Mouse (Mus musculus) hindlimb bud, embryonic 11.5 days (tissue): ENCODE results near the gene Gnb1.
"Not testable (repeated sequence)": the region's sequence is repeated elsewhere in the genome, so short reads cannot be mapped to it uniquely, and the experiment has no call there.

ENCODE experiments used
- DNase-seq: peaks from one replicate; pipeline ENCODE4 v3.0.0-alpha.2; 2012; ENCODE audit warnings: low read depth, low spot score; ENCODE audit errors: extremely low spot score

Gnb1 gene

DNA sequence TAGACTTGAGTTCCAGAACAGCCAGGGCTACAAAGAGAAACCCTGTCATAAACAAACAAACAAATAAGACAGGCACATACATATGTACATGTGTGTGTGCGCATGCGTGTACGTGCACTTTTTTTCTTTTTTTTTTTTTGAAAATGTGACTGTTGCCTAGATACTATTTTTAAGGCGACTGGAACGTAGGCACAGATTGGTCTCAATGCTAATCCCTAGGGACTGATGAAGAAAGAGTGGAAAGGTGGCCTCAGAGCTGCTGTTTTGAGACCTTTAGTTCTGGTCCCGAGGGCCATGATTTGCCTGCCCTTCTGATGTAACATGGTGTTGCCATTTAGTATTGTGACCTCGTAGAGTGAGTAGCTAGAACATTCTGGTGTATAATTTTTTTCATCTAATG lies 58.8 kb downstream of the Gnb1 start:
- DNase-seq = no peak

DNA sequence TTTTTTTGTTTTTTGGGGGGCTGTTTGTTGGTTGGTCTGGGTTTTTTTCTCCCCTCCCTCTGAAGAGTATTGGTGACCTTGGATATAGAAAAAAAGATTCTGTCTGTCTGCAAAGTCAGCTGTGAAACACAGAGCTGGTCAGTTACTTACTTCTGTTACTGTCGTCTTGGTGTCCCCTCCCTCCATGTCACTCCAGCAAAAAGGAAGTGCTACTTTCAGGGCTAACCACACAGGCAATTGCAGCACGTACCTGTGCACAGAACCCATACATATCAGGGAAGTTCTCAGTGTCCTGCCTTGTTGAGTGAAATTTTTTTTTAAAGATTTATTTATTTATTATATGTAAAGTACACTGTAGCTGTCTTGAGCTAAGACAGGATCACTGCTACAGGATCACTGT lies 59.3 kb downstream of the Gnb1 start:
- no peak for DNase-seq

DNA sequence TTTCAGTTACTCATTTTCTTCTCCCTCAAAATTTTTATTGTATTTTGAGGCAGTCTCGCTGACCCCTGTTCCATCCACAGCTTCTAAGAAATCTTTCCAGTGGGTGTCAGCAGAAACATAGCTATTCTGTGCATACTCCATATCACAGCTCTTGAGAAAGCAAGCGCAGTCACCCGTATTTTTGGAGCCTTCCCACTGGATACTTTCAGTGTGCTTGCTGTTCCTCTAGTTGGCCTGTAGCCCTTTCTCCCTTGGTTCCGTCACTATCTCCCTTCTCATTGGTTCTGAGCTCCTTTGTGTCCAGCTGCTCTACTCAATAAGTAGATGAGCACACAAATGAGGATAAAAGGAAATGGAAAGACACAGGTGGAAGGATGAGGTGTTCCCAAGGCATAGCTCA lies 59.9 kb downstream of the Gnb1 start:
- DNase-seq = no peak

DNA sequence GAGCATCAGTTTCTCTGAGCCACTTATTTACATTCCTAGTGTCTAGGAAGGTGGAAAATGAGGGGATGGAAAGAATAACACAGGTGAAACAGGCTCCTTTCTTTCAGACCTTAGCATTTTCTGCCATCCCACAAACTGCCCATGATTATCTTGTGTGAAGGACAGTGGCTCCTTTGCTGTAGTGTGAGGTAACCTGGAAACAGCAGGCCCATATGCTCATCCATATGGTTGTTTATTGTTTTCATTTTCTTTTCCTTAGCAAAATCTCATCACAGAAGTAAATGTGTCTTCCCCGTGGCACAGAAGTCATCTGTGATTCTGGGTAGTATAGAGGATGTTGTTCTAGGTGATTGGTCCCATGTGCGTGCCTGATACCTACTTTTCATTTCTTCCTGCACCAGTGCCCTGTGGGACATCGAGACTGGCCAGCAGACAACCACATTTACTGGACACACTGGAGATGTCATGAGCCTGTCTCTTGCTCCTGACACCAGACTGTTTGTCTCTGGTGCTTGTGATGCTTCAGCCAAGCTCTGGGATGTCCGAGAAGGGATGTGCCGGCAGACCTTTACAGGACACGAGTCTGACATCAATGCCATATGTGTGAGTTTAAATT lies 61.9 kb downstream of the Gnb1 start:
- DNase-seq = no peak

DNA sequence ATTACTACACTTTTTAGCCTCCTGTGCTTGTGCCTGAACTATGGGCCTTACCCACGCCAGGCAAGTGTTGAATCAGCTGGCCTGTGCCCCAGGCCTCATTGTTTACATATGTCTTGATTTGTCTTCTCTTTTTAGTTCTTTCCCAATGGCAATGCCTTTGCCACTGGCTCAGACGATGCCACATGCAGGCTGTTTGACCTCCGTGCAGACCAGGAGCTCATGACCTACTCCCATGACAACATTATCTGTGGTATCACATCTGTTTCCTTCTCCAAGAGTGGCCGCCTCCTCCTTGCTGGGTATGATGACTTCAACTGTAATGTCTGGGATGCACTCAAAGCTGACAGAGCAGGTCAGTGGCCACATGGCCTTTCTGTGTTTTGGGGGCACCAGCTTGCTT lies 63.7 kb downstream of the Gnb1 start:
- no peak for DNase-seq

DNA sequence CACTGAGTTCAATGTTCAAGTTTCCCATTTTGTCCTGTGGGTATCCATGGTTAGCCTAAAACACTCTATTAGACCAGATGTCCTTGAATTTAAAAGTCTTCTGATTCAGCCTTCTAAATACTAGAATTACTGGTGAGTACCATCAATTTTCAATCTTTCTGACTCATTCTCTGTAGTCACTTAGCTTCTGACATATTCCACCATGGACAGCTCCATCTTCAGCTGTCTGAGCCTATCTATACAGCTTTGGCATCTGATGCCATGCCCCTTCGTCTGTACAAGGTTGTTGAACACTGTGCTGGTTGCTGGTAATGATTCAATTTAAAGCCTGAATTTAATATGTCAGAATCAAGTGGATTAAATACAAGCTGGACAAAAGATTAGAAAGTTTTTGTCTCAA lies 64.3 kb downstream of the Gnb1 start:
- no peak for DNase-seq

DNA sequence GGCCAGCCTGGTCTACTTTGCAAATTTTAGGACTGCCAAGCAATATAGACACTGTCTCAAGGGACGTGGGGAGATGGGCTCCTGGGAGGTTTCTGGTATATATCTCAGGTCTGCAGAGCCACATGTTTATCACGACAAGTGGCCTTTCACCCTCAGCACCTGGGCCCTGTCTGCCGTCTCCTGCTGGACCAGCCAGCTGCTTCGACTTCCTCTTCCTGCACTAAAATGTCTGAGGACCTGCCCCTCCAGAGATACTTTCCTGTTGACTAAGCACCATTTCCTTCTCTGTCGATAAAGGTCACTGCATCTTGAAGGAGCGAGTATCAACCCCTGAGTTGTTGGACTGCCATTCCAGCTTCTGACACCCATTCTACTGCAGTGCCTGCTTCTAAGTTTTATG lies 68.3 kb downstream of the Gnb1 start:
- no peak for DNase-seq

DNA sequence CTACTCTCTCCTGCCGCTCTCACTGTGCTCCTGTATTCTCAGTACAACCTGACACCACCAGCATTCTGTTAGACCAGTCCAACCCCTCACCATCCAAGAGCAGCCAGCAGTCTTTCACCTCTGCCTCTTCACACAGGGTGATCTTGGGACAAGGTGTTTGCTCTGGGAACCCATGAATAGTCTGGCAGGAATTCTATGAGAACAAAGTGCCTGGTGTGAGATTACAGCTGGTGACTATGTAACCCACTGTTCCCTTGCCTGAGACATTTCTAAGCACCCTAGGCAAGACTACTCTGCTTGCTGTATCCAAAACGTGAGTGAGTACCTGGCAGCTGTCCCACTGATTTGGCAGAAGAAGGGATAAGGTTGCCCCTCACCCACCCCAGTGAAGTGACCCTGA lies 69.8 kb downstream of the Gnb1 start:
- DNase-seq = no peak

DNA sequence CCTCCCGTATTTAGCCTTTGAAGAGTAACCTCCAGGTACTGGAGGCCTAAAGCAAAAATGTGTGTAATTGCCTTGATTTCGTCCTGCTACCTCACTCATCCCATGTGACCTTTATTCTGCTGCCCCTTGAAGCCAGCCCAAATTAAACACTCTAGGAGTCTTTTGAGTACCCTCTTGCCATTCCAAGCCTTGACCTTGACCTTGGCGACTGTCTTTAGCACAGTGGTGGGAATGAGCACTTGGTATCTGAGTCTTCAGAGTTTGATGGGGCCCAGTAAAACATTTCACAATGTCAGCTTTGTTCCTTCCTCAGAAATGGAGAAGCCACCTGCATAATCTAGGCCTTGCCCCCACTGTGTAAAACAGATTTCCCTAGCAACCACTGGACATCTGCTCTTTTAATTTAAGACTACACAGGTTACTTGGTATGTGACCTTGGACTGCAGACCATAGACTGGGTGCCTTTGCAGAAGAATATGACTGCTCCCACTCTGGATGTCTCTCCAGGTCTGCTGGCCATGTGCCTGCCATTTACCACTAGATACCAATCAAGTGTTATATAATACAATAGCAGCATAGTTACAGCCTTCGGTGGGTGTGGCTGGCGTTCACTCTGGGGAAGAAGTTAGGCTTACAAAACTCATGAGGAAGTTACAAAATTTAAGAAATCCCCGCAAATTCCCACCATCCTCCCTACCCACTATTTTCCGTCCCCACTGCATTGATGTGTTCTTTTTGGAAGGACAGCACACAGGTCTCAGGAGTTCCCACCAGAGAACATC lies 70.7 kb downstream of the Gnb1 start, which contains the start of gene Nadk:
TSS of gene Nadk (plus strand) at position 718 of the 782 bp plus-strand sequence.
- no peak for DNase-seq

DNA sequence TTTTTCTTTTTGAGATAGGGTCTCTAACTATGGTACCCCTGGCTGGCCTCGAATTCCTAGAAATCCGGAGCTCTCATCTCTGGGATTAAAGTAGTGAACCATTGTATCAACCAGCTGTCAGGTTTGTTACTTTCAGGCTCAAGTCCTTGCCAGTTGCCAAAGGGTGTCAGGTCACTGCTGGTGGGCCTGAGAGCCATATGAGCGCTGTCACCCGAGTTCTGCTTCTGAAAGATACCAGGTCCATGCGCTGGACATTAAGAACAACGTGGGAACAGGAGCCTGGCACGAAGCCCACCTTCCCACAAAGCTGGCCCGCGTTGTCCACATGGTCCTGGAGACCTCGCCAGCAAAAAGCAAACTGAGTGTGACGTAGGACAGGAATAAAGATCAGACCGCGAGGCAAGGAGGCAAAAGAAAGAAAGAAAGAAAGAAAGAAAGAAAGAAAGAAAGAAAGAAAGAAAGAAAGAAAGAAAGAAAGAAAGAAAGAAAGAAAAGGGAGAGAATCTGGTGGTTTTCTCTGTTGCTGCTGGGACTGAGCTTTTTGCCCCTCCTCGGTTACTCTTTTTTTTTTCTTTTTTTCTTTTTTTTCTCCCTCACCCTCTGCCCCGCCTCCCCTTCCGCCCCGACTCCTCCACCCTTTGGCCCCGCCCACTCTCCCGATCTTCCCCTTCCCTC lies 71.7 kb downstream of the Gnb1 start:
- no peak for DNase-seq

DNA sequence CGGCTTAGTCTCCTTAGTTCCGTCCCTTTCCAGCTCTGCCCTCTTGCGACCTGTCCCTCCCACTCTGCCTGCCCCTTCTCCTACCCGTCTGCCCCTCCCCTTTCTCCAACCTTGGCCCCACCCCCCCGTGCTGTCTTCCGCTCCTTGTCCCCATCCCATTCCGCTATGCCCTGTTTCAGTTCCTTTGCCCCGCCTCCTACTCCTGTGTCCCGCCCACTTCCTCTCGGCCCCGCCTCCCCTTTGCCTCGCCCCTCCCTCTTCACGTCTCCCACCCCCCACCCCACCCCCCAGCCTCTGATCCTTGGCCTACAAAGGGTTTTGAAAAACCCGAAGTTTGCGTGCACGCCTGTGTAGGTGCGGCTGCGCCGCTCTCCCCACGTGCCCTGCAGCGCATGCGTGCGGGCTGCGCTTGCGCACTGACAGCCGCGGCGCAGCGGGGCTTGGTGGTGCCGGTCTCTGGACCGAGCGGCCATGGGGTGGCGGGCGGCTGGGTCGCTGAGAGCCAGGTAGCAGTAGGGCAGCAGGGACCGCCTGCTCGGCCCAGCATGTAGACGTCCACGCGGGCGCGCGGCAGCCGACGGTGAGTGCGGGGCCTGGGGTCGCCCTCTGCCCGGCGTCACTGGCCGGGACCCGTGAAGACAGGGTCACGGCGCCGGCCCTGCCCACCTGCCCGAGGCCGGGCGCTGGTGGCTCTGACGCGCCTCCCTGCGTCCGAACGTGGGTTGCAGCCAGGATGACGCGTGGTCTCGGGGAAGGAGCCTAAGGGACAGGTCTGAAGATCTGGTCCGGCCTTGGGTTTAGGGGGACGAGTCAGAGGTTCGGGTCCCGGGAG lies 72.5 kb downstream of the Gnb1 start:
- DNase-seq = peak; percentile 88

DNA sequence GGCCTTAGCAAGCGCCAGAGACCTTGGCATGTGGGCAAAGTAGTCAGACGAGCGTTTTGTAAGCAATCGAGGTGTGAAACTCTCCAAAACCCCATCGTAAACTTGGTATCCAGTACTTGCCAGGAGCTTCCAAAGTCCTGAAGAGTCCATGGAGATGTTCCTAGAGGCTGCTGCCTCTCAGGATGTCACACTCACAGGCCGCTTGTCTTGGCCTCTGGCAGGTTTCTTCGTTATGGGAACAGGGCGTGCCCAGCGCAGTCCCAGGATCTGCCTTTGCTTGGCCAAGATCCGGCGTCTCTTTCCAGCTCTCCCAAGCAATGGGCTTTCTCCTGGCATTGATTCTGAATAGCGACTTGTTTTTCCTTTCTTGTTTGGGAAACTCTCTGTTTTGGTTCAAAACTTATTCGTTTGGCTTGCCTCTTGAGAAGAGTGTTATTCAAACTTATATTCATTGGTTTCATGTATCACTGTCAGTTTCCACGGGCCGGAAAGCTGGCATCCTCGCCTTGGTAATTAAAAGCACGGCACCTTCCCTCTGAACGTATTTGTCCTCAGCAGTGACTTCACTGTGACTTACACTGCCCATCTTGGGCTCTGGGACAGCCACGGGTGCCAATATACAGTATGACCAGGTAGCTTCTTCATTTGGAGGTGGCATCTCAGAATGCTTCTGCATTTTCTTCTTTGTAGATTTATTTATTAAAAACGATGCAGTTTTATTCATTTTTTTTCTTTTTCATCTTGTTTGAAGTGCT lies 73.3 kb downstream of the Gnb1 start:
- DNase-seq = no peak

DNA sequence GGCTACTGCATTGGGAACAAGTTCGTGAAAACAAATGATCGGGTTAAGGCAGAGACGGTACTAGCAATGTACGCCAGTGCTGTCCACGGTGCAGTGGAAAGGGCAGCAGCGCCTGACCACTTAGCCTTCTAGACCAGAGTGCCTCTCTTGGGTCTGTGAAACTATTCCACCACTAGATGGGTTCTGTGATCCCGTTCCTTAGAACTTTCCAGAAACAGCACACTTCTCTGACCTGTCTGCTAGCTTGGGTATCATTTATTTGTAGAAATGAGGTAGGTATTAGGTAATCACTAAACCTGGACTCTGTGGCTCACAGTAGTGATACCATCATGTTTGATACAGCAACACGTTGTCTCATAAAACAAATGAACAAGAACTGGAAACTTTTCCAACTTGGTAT lies 75.4 kb downstream of the Gnb1 start:
- no peak for DNase-seq

DNA sequence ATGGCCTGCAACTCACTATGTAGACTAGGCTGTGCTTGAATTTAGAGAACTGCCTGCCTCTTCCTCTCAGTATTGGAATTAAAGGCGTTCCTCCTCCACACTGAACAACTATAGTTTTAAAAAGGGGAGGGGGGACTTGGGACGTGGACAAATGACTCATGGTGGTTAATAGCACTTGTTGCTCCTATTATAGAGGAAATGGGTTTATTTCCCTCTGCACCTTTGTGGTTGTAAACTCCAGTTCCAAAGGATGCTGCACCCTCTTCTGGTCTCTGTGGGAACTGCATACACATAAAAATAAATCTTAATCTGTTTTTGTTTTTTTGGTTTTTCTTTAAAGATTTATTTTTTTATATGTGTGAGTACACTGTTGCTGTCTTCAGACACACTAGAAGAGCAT lies 77.0 kb downstream of the Gnb1 start:
- DNase-seq = no peak

DNA sequence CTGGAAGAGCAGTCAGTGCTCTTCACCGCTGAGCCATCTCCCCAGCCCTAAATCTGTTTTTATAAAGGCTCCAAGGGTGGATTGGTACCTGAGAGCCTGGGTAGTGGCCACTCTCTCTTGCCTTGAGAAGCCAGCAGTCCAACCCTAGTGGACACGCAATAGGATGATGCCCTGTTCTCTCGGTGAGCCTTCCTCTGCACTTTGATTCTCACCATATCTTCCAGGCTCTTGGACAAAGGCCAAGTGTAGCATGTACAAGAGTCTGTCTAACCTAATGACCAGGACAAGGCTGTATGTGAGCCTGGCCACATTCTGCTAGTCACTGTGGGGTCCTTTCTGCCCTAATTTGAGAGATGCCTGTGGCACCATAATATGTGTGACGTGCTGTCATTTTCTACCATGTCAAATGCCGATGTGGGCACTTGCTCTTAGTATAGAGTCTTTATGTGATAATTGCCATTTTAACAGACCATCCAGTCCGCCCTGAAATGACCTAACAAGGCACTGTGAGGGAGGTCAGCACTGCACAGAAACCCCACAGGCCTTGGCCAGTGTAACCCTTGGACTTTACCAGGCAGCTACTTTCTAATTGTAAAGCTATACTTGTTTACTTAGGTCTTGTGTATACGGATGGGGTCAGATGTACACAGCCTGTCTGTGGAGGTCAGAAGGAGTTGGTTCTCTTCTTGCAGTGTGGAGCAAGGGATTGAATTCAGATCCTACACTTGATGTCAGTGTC lies 77.6 kb downstream of the Gnb1 start:
- DNase-seq = no peak

DNA sequence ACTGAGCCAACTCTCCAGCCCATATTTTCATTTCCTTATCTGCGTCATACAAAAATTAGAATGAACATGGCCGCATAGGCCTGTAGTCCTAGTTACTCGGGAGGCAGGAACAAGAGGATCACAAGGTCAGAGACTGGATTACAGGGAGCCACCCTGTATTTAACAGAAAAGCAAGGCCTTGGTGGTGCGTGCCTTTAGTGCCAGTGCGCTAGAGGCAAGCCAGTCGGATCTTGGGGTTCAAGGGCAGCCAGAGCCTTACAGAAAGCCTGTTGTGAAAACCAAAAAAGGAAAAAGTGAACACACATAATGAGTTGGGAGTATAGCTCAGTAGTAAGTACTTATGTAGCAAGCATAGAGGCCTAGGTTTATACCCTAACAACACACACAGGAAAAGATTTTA lies 78.7 kb downstream of the Gnb1 start:
- DNase-seq = no peak

DNA sequence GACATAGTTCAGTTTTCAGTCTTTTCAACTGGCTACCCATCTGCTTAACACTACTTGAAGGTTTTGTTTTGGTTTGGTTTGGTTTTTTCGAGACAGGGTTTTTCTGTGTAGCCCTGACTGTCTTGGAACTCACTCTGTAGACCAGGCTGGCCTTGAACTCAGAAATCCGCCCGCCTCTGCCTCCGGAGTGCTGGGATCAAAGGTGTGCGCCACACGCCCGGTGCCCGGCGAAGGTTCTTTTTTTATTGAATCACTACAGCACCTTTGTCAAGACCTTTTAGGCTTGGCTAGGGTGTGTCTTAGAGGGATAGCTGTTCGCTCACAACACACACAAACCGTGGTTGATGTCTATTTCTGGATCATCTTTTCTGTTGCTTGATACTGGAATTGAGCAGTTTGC lies 79.2 kb downstream of the Gnb1 start:
- DNase-seq = not testable (repeated sequence)

DNA sequence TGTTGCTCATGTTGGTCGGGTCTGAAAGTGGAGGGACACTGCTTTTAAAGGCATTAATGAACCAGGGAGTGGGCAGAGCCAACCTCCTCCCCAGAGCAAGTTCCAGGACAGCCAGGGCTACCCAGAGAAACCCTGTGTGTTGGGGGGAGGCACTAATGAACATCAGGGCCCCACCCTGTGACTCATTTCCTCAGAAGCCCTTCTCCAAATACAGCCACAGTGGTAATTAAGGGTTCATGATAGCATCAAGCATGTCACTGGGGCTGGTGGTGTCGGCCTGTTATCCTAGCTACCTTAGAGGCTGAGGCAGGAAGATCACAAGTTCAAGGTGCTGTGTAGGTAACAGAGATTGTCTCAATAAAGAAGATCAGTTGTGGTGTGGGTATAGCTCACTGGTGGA lies 80.3 kb downstream of the Gnb1 start:
- no peak for DNase-seq

DNA sequence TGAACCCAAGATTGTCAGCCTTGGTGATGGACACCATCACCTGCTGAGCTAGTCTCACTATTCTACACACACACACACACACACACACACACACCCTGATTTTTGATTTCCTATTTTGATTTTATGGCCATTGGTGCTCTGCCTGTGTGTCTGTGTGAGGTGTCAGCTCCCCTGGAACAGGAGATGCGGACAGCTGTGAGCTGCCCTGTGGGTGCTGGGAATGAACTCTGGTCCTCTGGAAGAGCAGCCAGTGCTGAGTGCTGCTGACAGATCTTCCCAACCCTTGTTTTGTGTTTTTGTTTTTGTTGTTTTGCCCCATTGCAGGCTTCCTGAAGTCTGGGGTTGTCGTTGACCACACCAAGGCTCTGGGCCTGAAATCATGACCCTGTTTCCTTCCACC lies 82.0 kb downstream of the Gnb1 start:
- DNase-seq = no peak

DNA sequence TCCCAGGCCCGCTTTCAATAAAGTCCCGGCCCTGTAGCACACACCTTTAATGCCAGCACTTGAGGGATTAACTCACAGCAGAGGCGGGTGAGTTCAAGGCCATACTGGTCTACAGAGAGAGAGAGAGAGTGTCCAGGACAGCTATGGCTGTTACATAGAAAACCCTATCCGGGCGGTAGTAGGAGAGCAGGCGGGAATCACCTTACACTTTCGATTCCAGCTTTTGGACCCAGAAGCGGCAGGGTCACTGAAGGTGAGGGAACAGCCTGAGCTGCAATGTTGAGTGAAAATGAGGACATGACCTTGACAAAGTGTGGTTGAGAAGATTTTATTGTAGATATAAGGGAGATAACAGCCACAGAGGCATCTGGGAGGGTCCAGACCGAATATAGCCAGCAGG lies 82.7 kb downstream of the Gnb1 start:
- DNase-seq = no peak
